In the genomic region with DNA sequence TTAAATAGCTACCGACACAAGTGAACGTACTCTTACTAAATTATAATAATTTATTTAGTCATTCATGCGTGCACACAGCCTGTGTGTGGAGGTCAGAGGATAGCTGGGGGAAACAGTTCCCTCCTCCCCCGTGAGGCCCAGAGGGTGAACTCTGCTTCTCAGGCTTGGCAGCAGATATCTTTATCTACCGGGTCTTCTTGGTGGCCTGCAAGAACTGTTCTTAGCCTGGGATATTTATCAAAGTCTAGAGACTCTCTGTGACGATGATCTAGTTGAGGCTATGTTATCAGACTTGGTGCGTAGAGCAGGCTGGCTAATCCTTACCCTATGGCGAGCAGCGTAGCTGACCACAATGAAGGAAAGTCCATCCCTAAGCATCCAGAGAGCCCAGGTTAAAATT, we compare ENCODE assay signal across 25 mouse cellular contexts. TPM values are rescaled to one million over a fixed set of nuclear protein-coding genes. Genes with fewer than 3 reads are reported as not detected.
DNase-seq lines count a peak whose midpoint lies in the region; ATAC-seq and TF ChIP-seq lines count a peak whose summit lies in the region.
"Had no signal": no experiment of that assay in that cellular context is flagged by ENCODE, and none has a peak within 500 bp of the region (broad histone marks: within the 10 kb centered on the region; RNA-seq: fewer than 3 reads in every experiment).

No protein-coding gene starts in this region.

- no peak overlapping the region for H3K9ac ChIP-seq in liver, postnatal 0 days (replicated peaks)
- H3K9ac ChIP-seq in liver, embryonic 11.5 days (ENCODE audit: low read depth, low read length): no peak overlapping the region
- H3K9ac ChIP-seq in liver, embryonic 14.5 days (replicated peaks): no peak overlapping the region
- H3K9ac ChIP-seq in forebrain, embryonic 16.5 days (replicated peaks; ENCODE audit: low read depth, low read length): no peak overlapping the region
- H3K9ac ChIP-seq in forebrain, embryonic 11.5 days (ENCODE audit: low read length): no peak overlapping the region
- no peak overlapping the region for H3K9ac ChIP-seq in heart, embryonic 11.5 days (ENCODE audit: low read depth, low read length)
- H3K9ac ChIP-seq: hindbrain, embryonic 12.5 days; hindbrain, embryonic 15.5 days had no signal

- peaks cover 3% of the 10 kb centered on the region for H3K4me1 ChIP-seq in liver, postnatal 0 days (ENCODE audit: insufficient read depth)
- H3K4me1 ChIP-seq in liver, embryonic 11.5 days (replicated peaks; ENCODE audit: control insufficient read depth, insufficient read depth, low read length): peaks cover 3% of the 10 kb centered on the region; the same call in 1 of the 2 replicates
- H3K4me1 ChIP-seq in liver, embryonic 14.5 days (replicated peaks; ENCODE audit: control insufficient read depth in 2 of 2, insufficient read depth in 2 of 2, low read length in 1 of 2): peaks cover 0 to 12% of the 10 kb centered on the region in 2 experiments; a peak in 3 of 4 replicates
- no peaks in the 10 kb centered on the region for H3K4me1 ChIP-seq in forebrain, embryonic 16.5 days (replicated peaks; ENCODE audit: control insufficient read depth, insufficient read depth, low read length)
- H3K4me1 ChIP-seq in forebrain, embryonic 11.5 days (replicated peaks; ENCODE audit: control insufficient read depth, insufficient read depth, low read length): no peaks in the 10 kb centered on the region
- peaks cover 3% of the 10 kb centered on the region; the same call in 1 of the 2 replicates for H3K4me1 ChIP-seq in heart, embryonic 11.5 days (ENCODE audit: control insufficient read depth, insufficient read depth, low read length)

- no peak overlapping the region for H3K4me2 ChIP-seq in liver, postnatal 0 days (ENCODE audit: low read depth, low read length)
- no peak overlapping the region for H3K4me2 ChIP-seq in liver, embryonic 11.5 days
- no peak overlapping the region for H3K4me2 ChIP-seq in liver, embryonic 14.5 days (ENCODE audit: low read depth)
- no peak overlapping the region for H3K4me2 ChIP-seq in forebrain, embryonic 16.5 days (ENCODE audit: low read length)
- no peak overlapping the region for H3K4me2 ChIP-seq in forebrain, embryonic 11.5 days (ENCODE audit: low read depth, low read length, severe bottlenecking)
- no peak overlapping the region for H3K4me2 ChIP-seq in heart, embryonic 11.5 days
- H3K4me2 ChIP-seq: hindbrain, embryonic 12.5 days; hindbrain, embryonic 15.5 days had no signal

- DNase-seq in liver: peak; percentile 36
- DNase-seq in liver, postnatal 0 days: no peak
- no peak for DNase-seq in liver, embryonic 11.5 days (ENCODE audit: low spot score)
- no peak for DNase-seq in liver, embryonic 14.5 days (ENCODE audit: low read depth in 3 of 3, low spot score in 3 of 3)
- no peak for DNase-seq in forebrain, embryonic 11.5 days (ENCODE audit: low spot score)
- DNase-seq: adrenal gland, adult 2 months; adrenal gland, postnatal 14 days; cerebellum, adult 18-20 months; cerebellum, adult 9-10 months; cerebellum, postnatal 14 days; gastrocnemius, postnatal 10 days; gastrocnemius, postnatal 36 days; heart, adult 2 months had no signal

- TF ChIP-seq CTCF in liver, postnatal 0 days (IDR thresholded peaks at IDR 0.05; ENCODE audit: low read depth): no peak
- no peak for TF ChIP-seq CTCF in liver, embryonic 14.5 days (IDR thresholded peaks at IDR 0.05; ENCODE audit: low read depth)

- no peak for TF ChIP-seq EP300 in liver, postnatal 0 days (IDR thresholded peaks at IDR 0.05; ENCODE audit: low read depth)
- TF ChIP-seq EP300 in liver, embryonic 14.5 days (IDR thresholded peaks at IDR 0.05; ENCODE audit: low read depth): peak; percentile 45

- H3K27me3 ChIP-seq in liver, postnatal 0 days (ENCODE audit: insufficient read depth, low read length): no peaks in the 10 kb centered on the region
- no peaks in the 10 kb centered on the region for H3K27me3 ChIP-seq in liver, embryonic 11.5 days (replicated peaks; ENCODE audit: control insufficient read depth, insufficient read depth, low read length)
- no peaks in the 10 kb centered on the region for H3K27me3 ChIP-seq in liver, embryonic 14.5 days (ENCODE audit: control insufficient read depth, insufficient read depth, low read length)
- H3K27me3 ChIP-seq in forebrain, embryonic 16.5 days (replicated peaks; ENCODE audit: control insufficient read depth, insufficient read depth, low read length): no peaks in the 10 kb centered on the region
- H3K27me3 ChIP-seq in forebrain, embryonic 11.5 days (ENCODE audit: control insufficient read depth, insufficient read depth, low read length): no peaks in the 10 kb centered on the region
- H3K27me3 ChIP-seq in heart, embryonic 11.5 days (ENCODE audit: control insufficient read depth, insufficient read depth, low read length): no peaks in the 10 kb centered on the region
- H3K27me3 ChIP-seq: CH12.LX; hindbrain, embryonic 12.5 days; hindbrain, embryonic 15.5 days had no signal

- H3K9me3 ChIP-seq in liver, postnatal 0 days (ENCODE audit: low read length): no peaks in the 10 kb centered on the region
- peaks cover 3% of the 10 kb centered on the region; the same call in 1 of the 2 replicates for H3K9me3 ChIP-seq in liver, embryonic 11.5 days (ENCODE audit: control insufficient read depth, low read length)
- H3K9me3 ChIP-seq in liver, embryonic 14.5 days (ENCODE audit: control insufficient read depth, low read length): no peaks in the 10 kb centered on the region
- no peaks in the 10 kb centered on the region for H3K9me3 ChIP-seq in forebrain, embryonic 16.5 days (ENCODE audit: control insufficient read depth, low read length)
- no peaks in the 10 kb centered on the region; the same call in 1 of the 2 replicates for H3K9me3 ChIP-seq in forebrain, embryonic 11.5 days (ENCODE audit: control insufficient read depth, low read length)
- H3K9me3 ChIP-seq in heart, embryonic 11.5 days (replicated peaks; ENCODE audit: control insufficient read depth, low read length): 0 out of 2 replicates have a peak, but pooled peaks cover 4% of the 10 kb centered on the region
- H3K9me3 ChIP-seq: heart, embryonic 10.5 days; hindbrain, embryonic 15.5 days had no signal

- WGBS in liver, postnatal 0 days (ENCODE audit: insufficient replicate concordance): 54% methylated on average over 9 of the region's 9 CpGs
- 42% methylated on average over 9 of the region's 9 CpGs for WGBS in liver, embryonic 11.5 days
- WGBS in liver, embryonic 14.5 days (ENCODE audit: insufficient replicate concordance): 19% methylated on average over 9 of the region's 9 CpGs
- WGBS in forebrain, embryonic 16.5 days: 87% methylated on average over 9 of the region's 9 CpGs
- WGBS in forebrain, embryonic 11.5 days: 87% methylated on average over 9 of the region's 9 CpGs
- WGBS in heart, embryonic 11.5 days (ENCODE audit: insufficient replicate concordance): 58% methylated on average over 9 of the region's 9 CpGs

- H3K4me3 ChIP-seq in liver, postnatal 0 days (ENCODE audit: low read depth, low read length): no peak overlapping the region
- no peak overlapping the region for H3K4me3 ChIP-seq in liver, embryonic 11.5 days (ENCODE audit: low read depth, low read length)
- no peak overlapping the region for H3K4me3 ChIP-seq in liver, embryonic 14.5 days (ENCODE audit: insufficient read depth in 1 of 2, low read depth in 2 of 2, low read length in 2 of 2)
- H3K4me3 ChIP-seq in forebrain, embryonic 16.5 days (replicated peaks; ENCODE audit: low read length): no peak overlapping the region
- H3K4me3 ChIP-seq in forebrain, embryonic 11.5 days (ENCODE audit: low read depth, low read length): no peak overlapping the region
- no peak overlapping the region for H3K4me3 ChIP-seq in heart, embryonic 11.5 days (ENCODE audit: low read depth, low read length)
- H3K4me3 ChIP-seq: forebrain, embryonic 10.5 days; heart, adult 2 months; heart, embryonic 10.5 days; hindbrain, embryonic 12.5 days; hindbrain, embryonic 15.5 days had no signal

- no peak overlapping the region for H3K27ac ChIP-seq in liver, postnatal 0 days (ENCODE audit: low read depth)
- H3K27ac ChIP-seq in liver, embryonic 11.5 days (ENCODE audit: low read depth, low read length): no peak overlapping the region
- no peak overlapping the region for H3K27ac ChIP-seq in liver, embryonic 14.5 days
- no peak overlapping the region for H3K27ac ChIP-seq in forebrain, embryonic 16.5 days (ENCODE audit: low read length)
- no peak overlapping the region for H3K27ac ChIP-seq in forebrain, embryonic 11.5 days (ENCODE audit: low read depth, low read length)
- no peak overlapping the region for H3K27ac ChIP-seq in heart, embryonic 11.5 days (ENCODE audit: low read depth, low read length)
- H3K27ac ChIP-seq: forebrain, embryonic 10.5 days; heart, adult 2 months; heart, embryonic 10.5 days; hindbrain, embryonic 12.5 days; hindbrain, embryonic 15.5 days had no signal

- ATAC-seq in liver, postnatal 0 days: no peak
- peak; percentile 75 for ATAC-seq in liver, embryonic 11.5 days (replicated peaks; ENCODE audit: low FRiP score)
- peak; percentile 79; the same call in 1 of the 2 replicates for ATAC-seq in liver, embryonic 14.5 days (ENCODE audit: insufficient read depth)
- ATAC-seq in megakaryocyte progenitor cell, adult 5-6 weeks (replicated peaks; ENCODE audit: poor library complexity): peak; percentile 46
- no peak for ATAC-seq in forebrain, embryonic 16.5 days
- no peak for ATAC-seq in forebrain, embryonic 11.5 days (replicated peaks; ENCODE audit: low FRiP score)
- no peak for ATAC-seq in heart, embryonic 11.5 days (replicated peaks; ENCODE audit: insufficient number of reproducible peaks, low FRiP score, low TSS enrichment)
- ATAC-seq: forebrain, embryonic 14.5 days had no signal

- no peaks in the 10 kb centered on the region for H3K36me3 ChIP-seq in liver, postnatal 0 days (replicated peaks; ENCODE audit: insufficient read depth, low read length)
- H3K36me3 ChIP-seq in liver, embryonic 11.5 days (ENCODE audit: control insufficient read depth, insufficient read depth, low read length): no peaks in the 10 kb centered on the region
- no peaks in the 10 kb centered on the region for H3K36me3 ChIP-seq in liver, embryonic 14.5 days (replicated peaks; ENCODE audit: control insufficient read depth, insufficient read depth, low read depth)
- no peaks in the 10 kb centered on the region for H3K36me3 ChIP-seq in forebrain, embryonic 16.5 days (ENCODE audit: control insufficient read depth, insufficient read depth)
- H3K36me3 ChIP-seq in forebrain, embryonic 11.5 days (ENCODE audit: control insufficient read depth, insufficient read depth, low read length): no peaks in the 10 kb centered on the region
- no peaks in the 10 kb centered on the region for H3K36me3 ChIP-seq in heart, embryonic 11.5 days (ENCODE audit: control insufficient read depth, insufficient read depth, low read length)
- H3K36me3 ChIP-seq: forebrain, embryonic 10.5 days; G1E; heart, embryonic 10.5 days; hindbrain, embryonic 12.5 days; hindbrain, embryonic 15.5 days had no signal

RNA-seq across cellular contexts. Expression of a gene that starts 45.1 kb away (rescaled TPM):
- 0.08 and 0.09 TPM in 2 replicates for polyA plus RNA-seq in liver, postnatal 0 days (2015; fragmentation: Nextera tagmentation; extraction: Ambion mirVana)
- 0.01 and 0.17 TPM in 2 replicates for polyA plus RNA-seq in liver, embryonic 11.5 days (2014; fragmentation: Nextera tagmentation; extraction: Ambion mirVana)
- polyA plus RNA-seq in liver, embryonic 14.5 days (2012; rRNA removed): 0.01 and 0.02 TPM in 2 replicates
- polyA plus RNA-seq in liver, embryonic 14.5 days (2014; fragmentation: Nextera tagmentation; extraction: Ambion mirVana): 0.04 TPM in 1 of 2 replicates, not detected in the other
- total RNA-seq in megakaryocyte progenitor cell, adult 5-6 weeks (2015): 0.25 and 0.27 TPM in 2 replicates
- total RNA-seq in megakaryocyte progenitor cell, adult 5-6 weeks (2017): 0.03 and 0.17 TPM in 2 replicates
- polyA plus RNA-seq in forebrain, embryonic 16.5 days (2015; fragmentation: Nextera tagmentation; extraction: Ambion mirVana): 4.3 and 7.5 TPM in 2 replicates
- 1.2 and 1.9 TPM in 2 replicates for polyA plus RNA-seq in forebrain, embryonic 11.5 days (2014; fragmentation: Nextera tagmentation; extraction: Ambion mirVana)
- 0.15 and 0.19 TPM in 2 replicates for polyA plus RNA-seq in heart, embryonic 11.5 days (2014; fragmentation: Nextera tagmentation; extraction: Ambion mirVana)
- total RNA-seq: heart, postnatal 25 days had no signal
- polyA plus RNA-seq: G1E; heart, postnatal 0 days had no signal

Comparison
In these comparisons a context has a peak if more than half of its experiments do, and no peak if none do; other contexts are left out.
1. ATAC-seq: peak in liver, embryonic 11.5 days (single experiment), liver, embryonic 14.5 days (single experiment) and megakaryocyte progenitor cell, adult 5-6 weeks (single experiment); none in liver, postnatal 0 days (single experiment), forebrain, embryonic 16.5 days (single experiment), forebrain, embryonic 11.5 days (single experiment) and heart, embryonic 11.5 days (single experiment).